Mouse (Mus musculus) lung, embryonic 14.5 days (tissue): Measurements from ENCODE around the gene Klhl12. TPM values are rescaled to one million over a fixed set of nuclear protein-coding genes. Genes with fewer than 3 reads are reported as not detected.

Experiments
- ATAC-seq: fragments of 200-750 bp; cut with Nextera tagmentation; 2 replicates; pipeline ENCODE4 v1.8.0; 2017; ENCODE audit warnings: mild to moderate bottlenecking, moderate TSS enrichment, moderate library complexity; ENCODE audit not compliant: insufficient read depth
- DNase-seq: peaks from one replicate; pipeline ENCODE4 v3.0.0-alpha.2; 2015
- H3K27ac ChIP-seq: fragments of 300-500 bp; sonication (generic); 2 replicates; pipeline ENCODE4 v1.5.1; 2014; ENCODE audit warnings: low read depth, mild to moderate bottlenecking, moderate library complexity
- H3K27me3 ChIP-seq: fragments of 300-500 bp; sonication (generic); 2 replicates; pipeline ENCODE4 v1.6.1; 2014; ENCODE audit warnings: low read length, control low read depth; ENCODE audit not compliant: insufficient read depth
- H3K36me3 ChIP-seq: fragments of 300-500 bp; sonication (generic); 2 replicates; pipeline ENCODE4 v1.6.1; 2014; ENCODE audit warnings: control low read depth; ENCODE audit not compliant: insufficient read depth
- H3K4me1 ChIP-seq: fragments of 300-500 bp; sonication (generic); 2 replicates; pipeline ENCODE4 v1.6.1; 2014; ENCODE audit warnings: antibody characterized with exemption, control low read depth; ENCODE audit not compliant: insufficient read depth
- H3K4me2 ChIP-seq: fragments of 300-500 bp; sonication (generic); 2 replicates; pipeline ENCODE4 v1.6.1; 2014; ENCODE audit warnings: mild to moderate bottlenecking
- H3K4me3 ChIP-seq: fragments of 300-500 bp; sonication (generic); 2 replicates; pipeline ENCODE4 v1.5.1; 2014; ENCODE audit warnings: low read depth, low read length
- H3K9ac ChIP-seq: fragments of 300-500 bp; sonication (generic); 2 replicates; pipeline ENCODE4 v1.6.1; 2014
- H3K9me3 ChIP-seq: fragments of 300-500 bp; sonication (generic); 2 replicates; pipeline ENCODE4 v1.6.1; 2016; ENCODE audit warnings: low read depth, low read length, control low read depth
- CTCF ChIP-seq: IDR thresholded peaks from 2 replicates; pipeline ENCODE4 v1.5.1; 2016; ENCODE audit warnings: antibody characterized with exemption, low read depth
- WGBS: fragments of 180-500 bp; shearing (Covaris S2); extraction: QIAGEN DNeasy Blood & Tissue Kit; methylation state at CpG from one replicate; pipeline ENCODE4 v1.1.7; 2014; 5-methylcytosine and 5-hydroxymethylcytosine counted together
- polyA plus RNA-seq: library from polyadenylated mRNA; unstranded; fragments of >200 nt; fragmentation: Nextera tagmentation; extraction: Ambion mirVana; gene quantifications from 2 replicates; pipeline ENCODE4 v1.2.1, GENCODE M21; 2014

The Klhl12 gene
- polyA plus RNA-seq: 26.6 and 29.9 TPM in 2 replicates

DNA sequence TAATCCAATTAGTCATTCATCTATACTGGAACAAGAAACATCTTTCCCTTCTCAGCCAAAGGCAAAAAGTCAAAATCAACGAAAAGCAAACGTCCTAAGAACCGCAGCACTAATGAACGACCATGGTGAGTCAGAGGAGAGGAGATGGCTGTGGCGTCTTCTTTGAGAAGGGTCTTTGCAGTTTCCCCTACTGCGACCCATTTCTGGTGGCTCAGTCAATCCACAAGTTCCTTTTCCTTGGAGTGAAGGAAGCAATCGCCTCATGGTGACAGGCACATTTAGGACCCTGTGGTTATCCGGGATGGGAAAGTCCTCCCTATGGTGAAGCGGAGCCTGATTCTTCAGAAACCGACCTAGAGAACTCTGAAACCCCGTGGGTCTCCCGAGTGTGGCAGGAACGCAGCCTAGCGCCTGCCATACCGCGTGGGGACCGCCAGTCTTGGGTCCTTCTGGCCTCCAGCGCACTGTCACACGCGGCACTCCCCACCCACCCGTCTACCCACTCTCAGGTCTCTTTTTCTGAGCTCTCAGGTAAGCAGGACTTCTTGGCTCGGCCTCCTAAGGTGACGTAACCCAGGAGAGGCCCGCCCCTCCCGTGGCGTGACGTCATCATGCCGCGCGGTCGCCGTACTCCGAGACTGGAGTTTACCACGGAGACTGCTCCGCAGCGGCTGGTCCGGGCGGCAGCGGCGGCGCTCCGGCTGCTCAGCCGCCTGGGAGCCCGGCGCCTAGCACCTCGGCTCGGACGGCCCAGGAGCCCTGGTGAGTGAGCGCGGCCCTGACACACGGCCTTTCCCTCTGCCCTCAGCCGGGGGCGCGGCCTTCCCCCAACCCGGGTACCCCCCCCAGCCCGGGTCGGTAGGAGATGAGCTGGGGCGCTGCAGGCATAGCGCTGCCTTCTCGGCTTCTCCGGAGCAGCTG lies at the start of gene Klhl12:
TSS of gene Klhl12 (plus strand) at position 628 of the 921 bp plus-strand sequence.
- H3K36me3 ChIP-seq: peaks cover 19% of the 10 kb centered on the region
- H3K4me2 ChIP-seq: peak within 1 kb of the TSS; percentile 63
- peak within 1 kb of the TSS; percentile 63 for H3K27ac ChIP-seq
- H3K9ac ChIP-seq: peak within 1 kb of the TSS; percentile 95
- H3K9me3 ChIP-seq: no peaks in the 10 kb centered on the region
- ATAC-seq: peak; percentile 92
- H3K4me1 ChIP-seq: 0 out of 2 replicates have a peak, but pooled peaks cover 4% of the 10 kb centered on the region
- DNase-seq: peak; percentile 95
- no peak for TF ChIP-seq CTCF
- no peaks in the 10 kb centered on the region for H3K27me3 ChIP-seq
- peak within 1 kb of the TSS; percentile 85 for H3K4me3 ChIP-seq
- under 1% methylated on average over 61 of the region's 61 CpGs for WGBS

DNA sequence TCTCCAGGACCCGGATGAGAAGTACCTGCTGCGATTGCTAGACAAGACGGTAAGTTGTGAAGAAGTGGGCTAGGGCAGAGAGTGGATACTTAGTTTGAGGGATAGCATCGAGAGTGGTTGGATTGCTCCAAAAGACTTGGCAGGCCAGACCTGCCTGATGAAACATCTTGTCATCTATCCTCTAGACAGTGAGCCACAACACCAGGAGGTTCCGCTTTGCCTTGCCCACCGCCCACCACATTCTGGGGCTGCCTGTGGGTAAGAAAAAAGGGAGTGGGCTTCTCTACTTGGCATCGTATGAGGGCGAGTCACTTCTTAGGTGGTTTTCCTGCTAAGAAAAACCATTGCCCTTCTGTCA lies 48.9 kb upstream of the Klhl12 start:
- ATAC-seq: no peak
- H3K9me3 ChIP-seq: no peaks in the 10 kb centered on the region
- H3K4me2 ChIP-seq: peak overlapping the region; percentile 65
- 0 out of 2 replicates have a peak overlapping the region, but pooled peaks have one; percentile 72 for H3K27ac ChIP-seq
- 28% methylated on average over 8 of the region's 8 CpGs for WGBS
- DNase-seq: no peak
- H3K4me3 ChIP-seq: peak overlapping the region; percentile 79
- peak overlapping the region; percentile 78 for H3K9ac ChIP-seq
- no peak for TF ChIP-seq CTCF
- peaks cover 35% of the 10 kb centered on the region for H3K36me3 ChIP-seq
- 0 out of 2 replicates have a peak, but pooled peaks cover 8% of the 10 kb centered on the region for H3K4me1 ChIP-seq
- H3K27me3 ChIP-seq: no peaks in the 10 kb centered on the region

DNA sequence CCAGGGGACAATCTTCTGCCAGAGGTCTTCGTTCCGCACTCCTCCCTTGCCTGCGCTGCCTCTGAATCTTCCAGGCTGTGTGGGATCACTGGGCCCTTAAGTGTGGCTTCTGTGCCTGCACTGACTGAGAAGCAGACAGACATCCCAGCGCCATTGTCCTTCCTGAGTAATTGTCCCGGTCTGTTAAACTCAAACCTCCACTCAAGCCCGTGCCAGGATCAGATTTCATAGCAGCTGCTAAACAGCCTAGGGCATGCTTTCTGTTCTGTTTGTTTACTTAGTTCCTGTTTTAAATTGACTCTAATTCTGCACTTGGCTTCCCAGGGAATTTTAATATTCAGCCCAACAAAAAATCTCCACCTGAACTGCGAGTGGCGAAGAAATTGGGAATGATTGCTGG lies 47.3 kb upstream of the Klhl12 start:
- H3K9ac ChIP-seq: no peak overlapping the region
- no peak overlapping the region for H3K27ac ChIP-seq
- no peaks in the 10 kb centered on the region for H3K9me3 ChIP-seq
- ATAC-seq (no peak), DNase-seq (no peak)
- WGBS: 82% methylated on average over 8 of the region's 8 CpGs
- no peak overlapping the region for H3K4me2 ChIP-seq
- H3K4me1 ChIP-seq: 0 out of 2 replicates have a peak, but pooled peaks cover 8% of the 10 kb centered on the region
- no peak for TF ChIP-seq CTCF
- H3K27me3 ChIP-seq: no peaks in the 10 kb centered on the region
- no peak overlapping the region for H3K4me3 ChIP-seq
- H3K36me3 ChIP-seq: peaks cover 35% of the 10 kb centered on the region

DNA sequence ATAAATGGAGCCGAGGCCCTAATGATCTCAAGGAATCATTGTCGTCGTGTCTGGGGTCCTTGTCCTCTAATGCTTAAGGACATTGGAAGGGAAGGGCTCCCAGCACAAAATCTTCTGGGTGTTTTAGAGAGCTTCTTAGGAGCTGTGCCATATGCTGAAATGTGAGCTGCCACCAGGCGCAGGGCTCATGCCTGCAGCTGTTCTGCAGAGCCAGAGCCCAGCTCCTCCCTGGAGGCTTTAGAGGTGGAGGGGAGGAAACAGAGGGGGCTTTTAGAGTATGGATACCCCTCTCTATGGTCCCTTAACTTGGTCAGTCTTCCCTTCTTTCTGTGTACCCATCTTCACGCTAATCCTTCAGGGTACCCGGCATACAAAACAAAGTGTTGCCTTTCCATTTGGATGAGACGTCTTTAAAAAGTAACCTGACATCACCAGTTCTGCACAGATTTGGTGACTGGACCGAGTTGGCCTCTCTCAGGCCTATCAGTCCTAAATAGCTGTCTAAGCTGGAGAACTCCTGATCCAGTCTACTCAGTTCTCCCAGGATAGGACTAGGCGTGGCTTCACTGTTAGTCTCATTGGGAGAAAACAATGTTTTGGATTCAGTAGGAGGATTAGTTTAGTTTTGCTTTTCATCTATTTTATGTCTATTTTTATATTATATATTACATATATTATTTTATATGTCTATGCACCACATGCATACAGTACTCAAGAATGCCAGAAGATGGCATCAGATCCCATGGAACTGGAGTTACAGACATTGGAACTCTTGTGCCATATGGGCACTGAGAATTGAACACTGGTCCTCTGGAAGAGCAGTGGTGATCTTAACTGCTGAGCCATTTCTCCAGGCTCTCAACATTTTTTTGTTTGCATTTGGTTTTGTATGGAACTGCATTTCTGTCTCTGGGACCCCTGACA lies 43.4 kb upstream of the Klhl12 start:
- no peak for DNase-seq
- Histone ChIP-seq H3K9ac (no peak overlapping the region), H3K27ac (no peak overlapping the region), H3K4me3 (no peak overlapping the region), H3K27me3 (no peaks in the 10 kb centered on the region), H3K4me1 (peaks cover 5% of the 10 kb centered on the region; the same call in 1 of the 2 replicates), H3K9me3 (no peaks in the 10 kb centered on the region), H3K4me2 (no peak overlapping the region), H3K36me3 (peaks cover 35% of the 10 kb centered on the region)
- TF ChIP-seq CTCF: no peak
- 87% methylated on average over 9 of the region's 9 CpGs for WGBS
- no peak for ATAC-seq

DNA sequence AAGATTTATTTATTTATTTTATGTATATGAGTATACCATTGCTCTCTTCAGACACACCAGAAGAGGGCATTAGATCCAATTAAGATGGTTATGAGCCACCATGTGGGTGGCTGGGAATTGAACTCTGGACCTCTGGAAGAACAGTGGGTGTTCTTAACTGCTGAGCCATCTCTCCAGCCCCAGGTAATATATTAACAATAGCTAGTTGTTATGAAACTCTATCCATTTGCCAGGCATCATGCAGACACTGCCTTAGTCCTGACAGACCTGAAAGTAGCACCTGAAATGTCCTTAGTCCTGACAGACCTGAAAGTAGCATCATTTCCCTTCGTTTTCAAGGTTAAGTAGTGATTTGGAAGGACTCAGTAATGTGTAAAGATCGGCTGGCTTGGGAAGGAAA lies 41.3 kb upstream of the Klhl12 start:
- H3K36me3 ChIP-seq: peaks cover 18% of the 10 kb centered on the region
- no peak overlapping the region for H3K4me3 ChIP-seq
- no peaks in the 10 kb centered on the region for H3K9me3 ChIP-seq
- no peak for ATAC-seq
- peak overlapping the region; percentile 87 for H3K4me2 ChIP-seq
- no peak overlapping the region; the same call in 1 of the 2 replicates for H3K27ac ChIP-seq
- WGBS: 40% methylated on average over 2 of the region's 2 CpGs
- no peak for DNase-seq
- no peak for TF ChIP-seq CTCF
- H3K4me1 ChIP-seq: peaks cover 9% of the 10 kb centered on the region; the same call in 1 of the 2 replicates
- no peaks in the 10 kb centered on the region for H3K27me3 ChIP-seq
- peak overlapping the region; percentile 89; the same call in 1 of the 2 replicates for H3K9ac ChIP-seq

GRCm38 (mm10) chr1:134414501-134415167 lies 40.7 kb upstream of the Klhl12 start:
- H3K27ac ChIP-seq: peak overlapping the region; percentile 96
- peak overlapping the region; percentile 83 for H3K4me3 ChIP-seq
- peak; percentile 60 for TF ChIP-seq CTCF
- ATAC-seq (peak; percentile 36), DNase-seq (no peak)
- H3K27me3 ChIP-seq: no peaks in the 10 kb centered on the region
- H3K9me3 ChIP-seq: no peaks in the 10 kb centered on the region
- WGBS: 11% methylated on average over 11 of the region's 11 CpGs
- peak overlapping the region; percentile 87 for H3K4me2 ChIP-seq
- peak overlapping the region; percentile 89 for H3K9ac ChIP-seq
- H3K36me3 ChIP-seq: peaks cover 14% of the 10 kb centered on the region
- peaks cover 11% of the 10 kb centered on the region; the same call in 1 of the 2 replicates for H3K4me1 ChIP-seq
